Mouse (Mus musculus): Measurements from ENCODE around the gene Cd81.

Gene Cd81

DNA sequence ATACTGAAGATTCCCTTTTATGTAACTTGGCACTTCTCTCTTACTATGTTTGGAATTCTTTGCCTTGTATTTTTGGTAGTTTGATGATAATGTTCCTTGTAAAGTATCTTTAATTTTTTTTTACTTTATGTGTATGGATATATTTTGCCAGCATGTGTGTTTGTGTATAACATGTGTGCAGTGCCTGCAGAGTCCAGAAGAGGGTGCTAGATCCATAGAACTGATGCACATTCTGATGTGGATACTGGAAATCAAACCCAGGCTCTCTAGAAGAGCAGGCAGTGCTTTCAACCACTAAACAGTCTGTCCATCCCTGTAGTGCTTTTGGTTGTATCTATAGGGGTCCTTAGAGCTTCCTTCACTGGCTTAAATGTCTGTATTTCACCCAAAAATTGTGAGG, 62.2 kb downstream of the Cd81 start:
- no peak for DNase-seq (ENCODE audit: low spot score)

DNA sequence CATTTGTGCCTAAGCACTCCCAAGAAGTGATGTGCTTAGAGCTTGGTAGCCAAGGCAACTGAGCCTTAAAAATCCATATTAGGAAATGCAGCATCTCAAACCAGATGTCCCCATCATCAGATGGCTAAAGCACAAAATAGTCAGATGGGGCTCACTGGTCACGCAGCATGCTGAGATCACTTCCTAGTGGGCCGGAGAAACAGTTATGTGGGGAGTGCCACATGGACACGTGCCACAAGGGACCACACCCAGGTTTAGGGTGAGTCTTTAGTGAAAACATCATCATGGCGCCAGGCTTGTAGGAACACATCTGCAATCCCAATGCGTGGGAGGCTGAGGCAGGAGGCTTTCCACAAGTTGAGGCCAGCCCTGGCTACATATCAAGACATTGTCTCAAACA, 64.0 kb downstream of the Cd81 start:
- DNase-seq (ENCODE audit: low spot score): no peak
